ENCODE assay signal across 12 mouse cellular contexts in genomic region chr17:29447323-29447722, GRCm38 (mm10). TPM values are rescaled to one million over a fixed set of nuclear protein-coding genes. Genes with fewer than 3 reads are reported as not detected.
A peak's percentile ranks its signal among the peaks of the same experiment; 100 is the strongest.
DNase-seq lines count a peak whose midpoint lies in the region; ATAC-seq lines count a peak whose summit lies in the region.
"Had no signal": no experiment of that assay in that cellular context is flagged by ENCODE, and none has a peak within 500 bp of the region (broad histone marks: within the 10 kb centered on the region; RNA-seq: fewer than 3 reads in every experiment).

No protein-coding gene starts in this region.

- H3K9ac ChIP-seq in liver, embryonic 13.5 days = peak overlapping the region; percentile 76
- H3K9ac ChIP-seq: lung, embryonic 15.5 days had no signal

- H3K27ac ChIP-seq in liver, embryonic 13.5 days = peak overlapping the region; percentile 99
- H3K27ac ChIP-seq: kidney, postnatal 0 days; left cerebral cortex, adult 2 months had no signal

- H3K36me3 ChIP-seq in liver, embryonic 13.5 days = no peaks in the 10 kb centered on the region
- H3K36me3 ChIP-seq: lung, embryonic 15.5 days had no signal

- no peak overlapping the region for H3K4me3 ChIP-seq in liver, embryonic 13.5 days (replicated peaks)
- H3K4me3 ChIP-seq: left cerebral cortex, adult 2 months; lung, embryonic 15.5 days had no signal

- peaks cover 89% of the 10 kb centered on the region for H3K4me1 ChIP-seq in liver, embryonic 13.5 days (replicated peaks)

- ATAC-seq in liver, embryonic 13.5 days (ENCODE audit: low read depth) = peak; percentile 83

- no peaks in the 10 kb centered on the region for H3K9me3 ChIP-seq in liver, embryonic 13.5 days (replicated peaks)
- H3K9me3 ChIP-seq: lung, embryonic 15.5 days had no signal

- H3K4me2 ChIP-seq in liver, embryonic 13.5 days = peak overlapping the region; percentile 50
- H3K4me2 ChIP-seq: lung, embryonic 15.5 days had no signal

- WGBS in liver, embryonic 13.5 days (ENCODE audit: insufficient replicate concordance) = 16% methylated on average over 3 of the region's 3 CpGs

- DNase-seq in spleen, adult 12 weeks (ENCODE audit: low spot score) = peak; percentile 65
- DNase-seq in spleen, adult 18-20 months = no peak
- DNase-seq in c-Kit-negative CD71-positive TER-119-positive erythroid progenitor cells, embryonic 14.5 days (ENCODE audit: low read depth, low spot score) = peak; percentile 91
- peak; percentile 91 for DNase-seq in liver, embryonic 13.5 days
- DNase-seq in yolk sac, embryonic 10.5 days (ENCODE audit: low spot score) = peak; percentile 76
- no peak for DNase-seq in urinary bladder, postnatal 14 days (ENCODE audit: low spot score)
- DNase-seq in right cerebral cortex, postnatal 14 days = no peak
- DNase-seq: cerebellum, postnatal 10 days; gastrocnemius, postnatal 36 days had no signal

- H3K27me3 ChIP-seq in liver, embryonic 13.5 days = peaks cover 13% of the 10 kb centered on the region
- H3K27me3 ChIP-seq: lung, embryonic 15.5 days had no signal

RNA-seq across cellular contexts. Expression of gene Pim1, which starts 43.2 kb away (rescaled TPM):
- polyA plus RNA-seq in liver, embryonic 13.5 days (2015; fragmentation: Nextera tagmentation; extraction: Ambion mirVana) = 105 and 110 TPM in 2 replicates

Comparison
In these comparisons a context has a peak if more than half of its experiments do, and no peak if none do; other contexts are left out.
1. DNase-seq: peak in spleen, adult 12 weeks (single experiment), c-Kit-negative CD71-positive TER-119-positive erythroid progenitor cells, embryonic 14.5 days (single experiment), liver, embryonic 13.5 days (single experiment) and yolk sac, embryonic 10.5 days (single experiment); none in spleen, adult 18-20 months (0 of 2), urinary bladder, postnatal 14 days (single experiment) and right cerebral cortex, postnatal 14 days (single experiment).